Mouse (Mus musculus) erythroblast, embryonic 14.5 days (primary cell): ENCODE data around the gene Emx1.

Experiments
- GATA1 ChIP-seq: IDR thresholded peaks from 2 replicates; pipeline ENCODE4 v1.6.1; 2012; ENCODE audit warnings: low read length, inconsistent platforms, mixed read lengths
- TAL1 ChIP-seq: IDR thresholded peaks from 3 replicates; pipeline ENCODE4 v1.6.1; 2012; ENCODE audit warnings: low read length, inconsistent platforms, mixed read lengths

DNA sequence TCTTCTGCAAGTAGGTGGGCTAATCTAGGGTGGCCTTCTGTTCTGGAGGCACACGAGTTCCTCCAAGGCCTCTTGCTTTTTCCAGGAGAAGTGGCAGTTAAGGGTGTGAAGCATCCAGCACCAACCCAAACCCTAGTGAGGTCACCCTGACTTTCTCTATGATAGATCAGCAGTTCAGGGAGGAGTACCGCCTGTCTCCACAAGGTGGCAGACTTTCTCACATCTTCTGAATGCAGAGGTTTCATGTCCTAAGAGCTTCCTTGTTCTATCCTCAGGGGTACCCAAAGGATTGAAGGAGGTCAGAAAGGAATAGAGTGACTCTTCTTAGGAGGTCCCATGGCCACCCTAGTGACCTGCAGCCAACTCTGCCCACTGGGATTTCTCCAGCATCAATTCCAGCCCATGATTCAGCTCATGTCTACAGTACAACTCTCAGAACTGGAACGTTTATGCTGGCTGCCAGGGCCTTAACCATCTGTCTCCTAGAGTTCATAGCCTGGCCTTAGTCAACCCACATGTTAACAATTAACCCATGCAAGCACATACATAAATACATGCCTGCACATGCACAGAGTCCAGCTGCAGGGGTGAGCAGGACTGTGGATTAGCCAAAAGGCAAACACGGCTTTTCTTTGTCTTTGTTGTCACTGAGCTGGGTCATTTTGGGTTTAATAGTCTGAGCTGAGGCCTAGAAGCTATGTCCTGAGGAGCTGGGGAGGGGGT lies 26.9 kb upstream of the Emx1 start:
- TF ChIP-seq TAL1, result no peak
- TF ChIP-seq GATA1, result no peak
